Mouse (Mus musculus): ENCODE data around the gene Vmn2r118. TPM values are rescaled to one million over a fixed set of nuclear protein-coding genes. Genes with fewer than 3 reads are reported as not detected.

Gene Vmn2r118
- polyA plus RNA-seq (2011; ENCODE audit: insufficient read depth, insufficient read length, low replicate concordance, missing spikeins) = not detected in 2 replicates

- Histone ChIP-seq H3K4me1 (ENCODE audit: control insufficient read depth, insufficient read depth, low read length) (no peaks in the 10 kb centered on the region), H3K27ac (ENCODE audit: control insufficient read depth, insufficient read depth, low read depth, low read length, poor library complexity) (no peak within 1 kb of the TSS), H3K4me3 (replicated peaks; ENCODE audit: control insufficient read depth, low read depth, low read length) (no peak within 1 kb of the TSS)
- TF ChIP-seq POLR2A (IDR thresholded peaks at IDR 0.05; ENCODE audit: borderline replicate concordance, control insufficient read depth, low read depth, low read length) = no peak
- TF ChIP-seq CTCF (IDR thresholded peaks at IDR 0.05; ENCODE audit: control insufficient read depth, insufficient read depth, low read length) = no peak
- 86% methylated on average over 3 of the region's 3 CpGs for WGBS
Measured at GRCm38 (mm10) chr17:55625092-55625491, at the start of gene Vmn2r118. Vmn2r118 (minus strand) TSS chr17:55625192.

DNA sequence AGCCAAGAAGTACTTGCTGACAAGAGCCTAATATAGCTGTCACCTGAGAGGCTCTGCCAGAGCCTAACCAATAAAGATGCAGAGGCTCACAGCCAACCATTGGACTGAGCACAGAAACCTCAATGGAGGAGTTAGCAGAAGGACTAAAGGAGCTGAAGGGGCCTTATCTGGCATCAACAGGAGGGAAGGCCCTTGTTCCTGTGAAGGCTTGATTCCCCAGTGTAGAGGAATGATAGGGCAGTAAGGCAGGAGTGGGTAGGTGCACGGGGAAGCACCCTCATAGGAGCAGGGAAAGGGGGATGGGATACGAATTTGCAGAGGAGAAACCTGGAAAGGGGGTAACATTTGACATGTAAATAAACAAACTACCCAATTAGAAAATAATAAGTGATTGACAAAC, 36.1 kb upstream of the Vmn2r118 start:
- Histone ChIP-seq H3K4me1 (ENCODE audit: control insufficient read depth, insufficient read depth, low read length) (no peaks in the 10 kb centered on the region), H3K27ac (ENCODE audit: control insufficient read depth, insufficient read depth, low read depth, low read length, poor library complexity) (no peak overlapping the region)
- 69% methylated on average over 2 of the region's 2 CpGs for WGBS

GRCm38 (mm10) chr17:55590838-55591237, 34.2 kb downstream of the Vmn2r118 start:
- Histone ChIP-seq H3K4me1 (ENCODE audit: control insufficient read depth, insufficient read depth, low read length) (no peaks in the 10 kb centered on the region), H3K4me3 (replicated peaks; ENCODE audit: control insufficient read depth, low read depth, low read length) (no peak overlapping the region), H3K27ac (ENCODE audit: control insufficient read depth, insufficient read depth, low read depth, low read length, poor library complexity) (no peak overlapping the region)
- TF ChIP-seq CTCF (IDR thresholded peaks at IDR 0.05; ENCODE audit: control insufficient read depth, insufficient read depth, low read length) (no peak), POLR2A (IDR thresholded peaks at IDR 0.05; ENCODE audit: borderline replicate concordance, control insufficient read depth, low read depth, low read length) (no peak)
- 71% methylated on average over 1 of the region's 1 CpGs for WGBS

More for the DNA sequence above, 36.1 kb upstream of the Vmn2r118 start:
- TF ChIP-seq POLR2A (IDR thresholded peaks at IDR 0.05; ENCODE audit: borderline replicate concordance, control insufficient read depth, low read depth, low read length) (no peak), CTCF (IDR thresholded peaks at IDR 0.05; ENCODE audit: control insufficient read depth, insufficient read depth, low read length) (no peak)
- H3K4me3 ChIP-seq (replicated peaks; ENCODE audit: control insufficient read depth, low read depth, low read length) = no peak overlapping the region

GRCm38 (mm10) chr17:55561774-55562173, 63.2 kb downstream of the Vmn2r118 start:
- TF ChIP-seq CTCF (IDR thresholded peaks at IDR 0.05; ENCODE audit: control insufficient read depth, insufficient read depth, low read length) (no peak), POLR2A (IDR thresholded peaks at IDR 0.05; ENCODE audit: borderline replicate concordance, control insufficient read depth, low read depth, low read length) (no peak)
- H3K4me1 ChIP-seq (ENCODE audit: control insufficient read depth, insufficient read depth, low read length) = no peaks in the 10 kb centered on the region
- 55% methylated on average over 2 of the region's 2 CpGs for WGBS
- no peak overlapping the region for H3K27ac ChIP-seq (ENCODE audit: control insufficient read depth, insufficient read depth, low read depth, low read length, poor library complexity)
- no peak overlapping the region for H3K4me3 ChIP-seq (replicated peaks; ENCODE audit: control insufficient read depth, low read depth, low read length)

DNA sequence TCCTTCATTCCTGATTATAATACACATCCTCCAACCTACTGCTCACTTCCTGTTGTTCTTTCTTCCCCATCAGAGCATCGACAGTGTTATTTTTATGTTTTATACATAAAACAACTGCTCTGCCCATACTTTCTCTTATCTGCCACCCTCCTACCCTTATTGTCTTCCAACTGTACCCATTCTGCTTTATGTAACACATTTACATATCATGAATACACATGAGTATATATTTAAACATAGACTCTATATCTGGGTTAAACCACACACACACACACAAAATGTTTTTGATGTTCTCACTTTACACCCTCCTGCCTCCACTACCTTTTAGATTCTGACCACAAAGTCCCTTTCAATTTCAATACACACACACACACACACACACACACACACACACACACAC, 76.5 kb downstream of the Vmn2r118 start:
- no peak overlapping the region for H3K27ac ChIP-seq (ENCODE audit: control insufficient read depth, insufficient read depth, low read depth, low read length, poor library complexity)
- no peak overlapping the region for H3K4me3 ChIP-seq (replicated peaks; ENCODE audit: control insufficient read depth, low read depth, low read length)
- 66% methylated on average over 1 of the region's 1 CpGs for WGBS
- H3K4me1 ChIP-seq (ENCODE audit: control insufficient read depth, insufficient read depth, low read length) = no peaks in the 10 kb centered on the region
- TF ChIP-seq CTCF (IDR thresholded peaks at IDR 0.05; ENCODE audit: control insufficient read depth, insufficient read depth, low read length) (no peak), POLR2A (IDR thresholded peaks at IDR 0.05; ENCODE audit: borderline replicate concordance, control insufficient read depth, low read depth, low read length) (no peak)

Other genes starting within 250 kb of the Vmn2r118 start
- not detected in 2 replicates for gene St6gal2, start 179.8 kb downstream of the Vmn2r118 start, polyA plus RNA-seq (2011; ENCODE audit: insufficient read depth, insufficient read length, low replicate concordance, missing spikeins)
- gene Pot1b, start 87.4 kb upstream of the Vmn2r118 start, polyA plus RNA-seq (2011; ENCODE audit: insufficient read depth, insufficient read length, low replicate concordance, missing spikeins) = 7.9 and 16.0 TPM in 2 replicates
- 1.3 TPM in 2 replicates for gene Adgre4, start 124.8 kb upstream of the Vmn2r118 start, polyA plus RNA-seq (2011; ENCODE audit: insufficient read depth, insufficient read length, low replicate concordance, missing spikeins)

Data from bone marrow, adult 2 months (tissue).